Mouse (Mus musculus): Measurements from ENCODE around the gene Phlda1.

The Phlda1 gene

DNA sequence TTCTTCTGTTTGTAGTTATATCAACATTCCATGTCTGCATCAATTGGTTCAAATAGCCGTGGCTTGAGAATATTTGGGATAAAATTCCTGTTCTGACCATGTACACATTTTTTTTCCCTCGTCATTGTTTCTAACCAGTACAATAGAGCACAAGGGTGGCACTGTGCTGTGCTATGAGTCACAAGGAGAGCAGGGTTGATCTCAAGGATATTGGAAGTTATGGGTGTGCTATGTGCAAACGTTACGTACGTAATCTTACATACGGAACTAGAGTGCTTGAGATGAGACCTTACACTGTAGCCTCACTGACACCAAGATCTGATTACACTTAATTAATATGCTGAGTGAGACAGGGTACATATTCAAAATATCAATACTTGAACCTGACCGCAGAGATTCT is 21.5 kb downstream of the Phlda1 start:
- no peak for DNase-seq (ENCODE audit: low read depth, low spot score)

DNA sequence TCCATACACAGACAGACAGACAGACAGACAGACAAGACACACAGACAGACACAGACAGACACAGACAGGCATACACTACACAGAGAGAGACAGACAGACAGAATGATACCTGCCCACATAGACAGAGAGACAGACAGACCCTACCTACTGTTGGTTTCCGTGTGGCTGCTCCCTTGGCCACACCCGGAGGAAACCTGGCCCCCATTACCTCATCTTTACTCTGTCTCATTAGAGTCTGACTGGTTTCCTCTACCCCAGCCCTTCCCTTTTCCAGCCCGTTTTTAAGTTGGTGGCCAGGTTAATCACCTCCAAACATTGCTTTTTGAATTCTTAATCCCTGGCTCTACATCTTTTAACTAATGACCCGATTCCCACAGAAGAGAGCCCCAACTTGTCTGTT is 22.2 kb downstream of the Phlda1 start:
- DNase-seq (ENCODE audit: low read depth, low spot score) = no peak

DNA sequence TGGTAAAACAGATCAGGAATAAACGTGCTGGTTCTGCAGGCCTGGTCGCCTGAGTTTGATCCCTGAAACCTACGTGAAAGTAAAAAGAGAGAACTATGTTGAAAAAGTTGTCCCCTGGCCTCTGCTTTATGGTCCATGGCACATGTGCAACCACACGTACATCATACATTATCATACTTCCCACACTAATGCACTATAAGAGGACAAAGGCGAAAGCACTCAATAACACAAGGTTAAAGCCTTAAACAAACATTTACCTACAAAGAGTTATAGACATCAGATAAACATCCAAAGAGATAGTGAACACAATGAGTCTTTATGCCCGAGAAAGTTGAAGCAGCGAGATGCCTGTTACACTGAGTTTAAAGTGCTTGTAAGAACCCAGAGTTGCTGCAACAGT is 24.3 kb downstream of the Phlda1 start:
- DNase-seq (ENCODE audit: low read depth, low spot score) = no peak

DNA sequence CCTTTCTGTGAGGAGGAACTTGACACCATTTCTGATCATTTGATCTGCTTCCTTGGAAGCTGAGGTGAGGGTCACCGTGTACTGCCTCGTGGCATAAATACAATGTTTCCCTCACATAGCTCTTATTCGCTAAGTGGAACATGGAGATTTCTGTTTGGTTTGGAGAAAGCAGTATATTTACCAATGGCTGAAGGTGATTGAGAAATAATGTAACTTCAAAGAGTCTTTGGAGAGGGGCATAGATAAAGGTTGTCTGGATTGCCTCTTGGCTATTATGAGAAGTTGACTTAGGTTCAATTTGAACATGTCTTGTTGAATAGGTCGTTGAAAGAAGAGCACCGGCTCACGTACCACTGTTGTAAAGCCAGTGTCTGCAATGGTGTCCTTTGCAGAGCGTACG is 28.6 kb downstream of the Phlda1 start:
- DNase-seq (ENCODE audit: low read depth, low spot score) = no peak

DNA sequence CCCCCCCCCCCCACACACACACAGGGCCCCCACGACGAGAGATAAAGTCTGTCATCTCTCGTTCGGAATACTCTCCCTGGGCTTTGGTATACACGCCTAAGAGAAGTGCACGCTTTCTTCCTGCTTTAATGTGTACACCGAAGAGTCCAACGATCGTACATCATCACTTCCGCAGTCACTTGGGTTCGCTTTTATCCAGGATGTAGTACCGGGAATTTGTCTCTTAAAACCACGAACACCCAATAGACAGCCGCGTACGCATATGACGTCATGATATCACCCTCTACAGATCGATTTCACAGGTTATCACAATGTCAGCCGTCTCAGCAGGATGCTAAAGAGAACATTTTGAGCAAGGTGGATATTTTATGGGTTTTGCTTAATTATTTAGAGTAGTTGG is 31.3 kb downstream of the Phlda1 start:
- peak; percentile 59 for DNase-seq (ENCODE audit: low read depth, low spot score)

DNA sequence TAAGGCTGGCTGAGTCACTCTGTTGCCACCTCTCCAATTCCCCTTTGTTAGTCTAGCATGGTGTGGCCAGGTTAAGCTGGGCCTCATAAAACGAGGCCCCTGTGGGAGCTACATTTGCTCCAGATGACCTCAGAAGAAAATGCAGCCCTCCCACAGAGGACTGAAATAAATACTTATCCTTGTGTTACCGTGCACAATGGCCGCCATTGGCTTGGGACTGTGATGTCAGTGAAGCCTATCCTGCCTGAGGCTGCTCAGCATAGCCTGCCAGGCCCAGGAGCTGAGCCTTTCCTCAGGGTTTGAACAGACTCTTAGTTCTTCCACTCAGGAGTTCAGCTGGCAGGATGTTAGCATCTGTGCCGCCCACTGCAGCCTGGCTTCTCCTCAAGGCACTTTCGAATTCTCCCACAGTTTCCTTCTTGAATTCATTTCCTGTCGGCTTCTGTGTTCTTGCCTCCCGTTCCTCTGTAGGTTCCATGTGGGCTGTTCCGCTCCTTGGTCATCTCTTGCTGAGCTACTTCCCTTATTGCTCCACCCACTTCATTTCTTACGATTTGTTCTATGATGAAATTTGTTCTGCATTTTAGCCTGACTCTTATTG is 33.7 kb downstream of the Phlda1 start:
- DNase-seq (ENCODE audit: low read depth, low spot score) = peak; percentile 52

DNA sequence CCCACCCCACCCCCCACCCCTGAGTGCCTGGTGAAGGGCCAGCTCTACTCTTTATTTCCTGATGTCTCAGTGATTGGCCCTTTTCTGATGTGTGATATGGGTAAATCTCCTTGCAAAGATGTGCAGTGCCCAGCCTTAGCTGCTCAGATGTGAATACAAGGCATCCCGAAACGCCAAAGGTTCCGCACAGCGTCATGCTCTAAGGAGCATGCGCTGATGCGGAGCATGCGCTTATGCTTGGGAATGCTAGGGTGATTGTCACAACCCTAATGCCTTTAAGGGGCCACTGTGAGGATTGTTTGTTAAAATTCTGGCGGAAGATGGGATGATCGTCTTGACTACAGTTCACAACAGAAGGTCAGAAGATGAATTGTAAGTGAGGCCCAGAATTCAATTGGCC is 34.6 kb downstream of the Phlda1 start:
- DNase-seq (ENCODE audit: low read depth, low spot score) = no peak

- DNase-seq (ENCODE audit: low read depth, low spot score) = no peak
These were observed 37.0 kb downstream of the Phlda1 start for GRCm38 (mm10) chr10:111543106-111543505.

- peak; percentile 66 for DNase-seq (ENCODE audit: low read depth, low spot score)
These were observed 37.7 kb downstream of the Phlda1 start for GRCm38 (mm10) chr10:111543781-111544260.

DNA sequence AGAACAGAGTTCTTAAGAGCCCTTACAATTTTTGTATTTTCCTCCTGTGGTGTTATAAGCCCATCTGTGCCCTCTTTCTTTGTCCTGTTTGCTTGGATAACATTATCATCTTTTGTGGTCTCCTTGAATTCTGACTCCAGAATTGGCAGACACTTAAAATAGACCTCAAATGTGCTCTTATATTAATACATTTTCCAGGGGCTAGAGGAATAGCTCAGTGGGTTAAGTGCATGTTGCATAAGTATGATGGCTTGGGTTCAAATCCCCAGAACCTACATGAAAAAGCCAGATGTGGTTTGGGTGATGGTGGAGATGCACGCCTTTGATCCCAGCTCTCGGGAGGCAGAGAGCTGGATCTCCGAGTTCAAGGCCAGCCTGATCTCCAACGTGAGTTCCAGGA is 38.2 kb downstream of the Phlda1 start:
- no peak for DNase-seq (ENCODE audit: low read depth, low spot score)

DNA sequence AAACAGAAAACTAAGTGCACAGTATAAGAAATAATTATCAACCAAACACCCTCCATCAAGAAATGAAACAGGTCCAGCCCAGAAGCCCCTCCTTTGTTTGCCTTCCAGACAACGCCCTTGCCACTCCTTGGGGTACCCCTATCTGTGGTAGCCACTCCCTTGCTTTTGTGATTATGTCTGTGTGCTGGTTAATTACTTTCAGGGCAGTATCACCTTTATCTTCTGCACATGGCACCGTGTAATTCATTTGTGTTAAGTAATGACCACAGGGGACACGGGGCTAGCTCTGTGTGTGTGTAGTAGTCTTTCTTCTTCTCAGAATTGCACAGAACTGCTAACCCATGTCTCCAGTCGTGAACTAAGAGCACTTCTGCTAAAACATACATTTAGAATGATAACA is 39.6 kb downstream of the Phlda1 start:
- DNase-seq (ENCODE audit: low read depth, low spot score) = no peak

DNA sequence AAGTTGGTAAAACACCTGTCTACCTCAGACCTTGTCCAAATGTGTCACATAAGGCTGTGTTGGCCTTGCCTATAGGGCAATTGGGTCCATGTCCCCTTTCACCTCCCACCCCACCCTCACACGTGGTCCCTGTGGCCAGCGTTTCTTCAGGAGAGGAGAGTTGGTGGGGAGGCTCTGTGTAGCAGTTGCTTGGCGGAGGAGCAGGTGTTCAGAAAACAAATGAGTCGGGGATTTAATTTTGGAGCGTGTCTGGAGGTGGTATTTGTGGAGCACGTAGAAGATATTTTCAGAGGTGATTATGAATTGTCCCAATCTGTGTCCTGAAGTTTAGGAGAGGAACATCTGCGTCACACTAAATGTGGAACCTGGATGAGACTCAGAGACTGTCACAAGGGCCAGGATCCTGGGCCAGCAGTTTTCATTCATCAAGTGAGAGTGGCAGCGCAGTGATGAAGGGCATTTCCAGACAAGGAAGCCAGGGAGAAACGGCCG is 41.8 kb downstream of the Phlda1 start:
- DNase-seq (ENCODE audit: low read depth, low spot score) = peak; percentile 15

DNA sequence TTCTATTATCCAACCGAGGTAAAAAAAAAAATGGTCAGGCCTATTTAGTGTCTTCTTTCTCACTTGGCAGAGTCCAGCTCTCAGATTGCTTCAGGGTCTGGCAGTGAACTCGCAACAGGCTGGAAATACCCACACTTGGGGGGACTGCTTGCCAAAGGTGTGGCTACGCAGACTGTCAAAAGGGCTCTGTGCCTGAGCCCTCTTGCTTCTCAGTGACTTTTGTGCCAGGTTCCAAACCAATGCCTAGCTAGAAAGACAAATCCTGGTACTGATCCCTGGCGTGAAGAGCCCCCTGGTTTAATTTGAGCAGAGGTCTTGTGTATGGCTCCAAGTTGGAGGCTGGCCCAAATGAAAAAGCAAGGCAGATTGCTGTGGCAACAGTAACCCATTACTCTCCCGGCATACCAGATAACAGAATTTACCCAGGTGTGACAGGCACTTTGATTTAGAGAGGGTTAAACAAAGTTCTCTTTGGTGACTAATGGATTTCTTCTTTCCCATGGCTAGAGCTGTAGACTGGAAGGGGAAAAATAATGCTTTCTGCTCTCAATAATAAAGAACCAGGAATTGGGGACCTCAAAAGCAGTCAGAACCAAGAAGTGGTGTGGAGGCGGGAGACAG is 44.1 kb downstream of the Phlda1 start:
- DNase-seq (ENCODE audit: low read depth, low spot score) = no peak

- DNase-seq (ENCODE audit: low read depth, low spot score) = no peak
These were observed 47.6 kb downstream of the Phlda1 start for GRCm38 (mm10) chr10:111553695-111554094.

DNA sequence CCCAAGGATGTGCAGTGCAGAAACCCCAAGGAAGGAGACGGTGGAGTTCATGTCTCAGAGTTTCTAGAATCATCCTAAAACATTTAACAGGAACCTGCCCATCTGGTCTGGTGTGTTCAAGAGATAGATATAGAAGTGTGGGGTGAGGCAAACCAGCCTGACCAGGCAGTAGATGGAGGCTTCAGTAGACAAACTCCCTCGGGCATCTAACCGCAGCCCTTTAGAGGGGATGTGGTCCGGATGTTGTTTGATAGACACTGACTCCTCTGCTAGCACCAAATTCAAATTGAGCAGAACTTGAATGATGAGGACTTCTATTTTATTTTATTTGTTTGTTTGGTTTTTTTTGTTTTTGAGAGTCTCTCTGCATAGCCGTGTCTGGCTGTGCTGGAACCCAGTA is 48.6 kb downstream of the Phlda1 start:
- DNase-seq (ENCODE audit: low read depth, low spot score) = no peak

GRCm38 (mm10) chr10:111558211-111558610 is 52.1 kb downstream of the Phlda1 start:
- DNase-seq (ENCODE audit: low read depth, low spot score) = no peak
